Mouse (Mus musculus) heart, embryonic 12.5 days (tissue): Measurements from ENCODE around the gene Yju2. TPM values are rescaled to one million over a fixed set of nuclear protein-coding genes. Genes with fewer than 3 reads are reported as not detected.

Source experiments
- ATAC-seq: fragments of 200-750 bp; cut with Nextera tagmentation; 2 replicates; pipeline ENCODE4 v1.8.0; 2017; ENCODE audit warnings: moderate TSS enrichment, moderate library complexity; ENCODE audit not compliant: insufficient number of reproducible peaks, low FRiP score
- H3K27ac ChIP-seq: fragments of 300-500 bp; sonication (generic); 2 replicates; pipeline ENCODE4 v1.5.1; 2016; ENCODE audit warnings: mild to moderate bottlenecking, moderate library complexity; ENCODE audit not compliant: poor library complexity, severe bottlenecking
- H3K27me3 ChIP-seq: fragments of 300-500 bp; sonication (generic); replicated peaks from 2 replicates; pipeline ENCODE4 v1.6.1; 2016; ENCODE audit warnings: mild to moderate bottlenecking, moderate library complexity
- H3K36me3 ChIP-seq: fragments of 300-500 bp; sonication (generic); 2 replicates; pipeline ENCODE4 v1.6.1; 2016; ENCODE audit warnings: mild to moderate bottlenecking, moderate library complexity
- H3K4me1 ChIP-seq: fragments of 300-500 bp; sonication (generic); replicated peaks from 2 replicates; pipeline ENCODE4 v1.6.1; 2016; ENCODE audit warnings: mild to moderate bottlenecking
- H3K4me2 ChIP-seq: fragments of 300-500 bp; sonication (generic); 2 replicates; pipeline ENCODE4 v1.6.1; 2016; ENCODE audit warnings: mild to moderate bottlenecking, moderate library complexity
- H3K4me3 ChIP-seq: fragments of 300-500 bp; sonication (generic); 2 replicates; pipeline ENCODE4 v1.5.1; 2016; ENCODE audit warnings: mild to moderate bottlenecking
- H3K9ac ChIP-seq: fragments of 300-500 bp; sonication (generic); 2 replicates; pipeline ENCODE4 v1.6.1; 2016; ENCODE audit warnings: mild to moderate bottlenecking, moderate library complexity
- H3K9me3 ChIP-seq: fragments of 300-500 bp; sonication (generic); replicated peaks from 2 replicates; pipeline ENCODE4 v1.6.1; 2016; ENCODE audit warnings: mild to moderate bottlenecking, moderate library complexity
- WGBS: fragments of 180-500 bp; shearing (Covaris S2); methylation state at CpG from one replicate; pipeline ENCODE4 v1.1.7; 2016; 5-methylcytosine and 5-hydroxymethylcytosine counted together
- polyA plus RNA-seq: library from polyadenylated mRNA; unstranded; fragments of >200 nt; fragmentation: Nextera tagmentation; extraction: Ambion mirVana; gene quantifications from 2 replicates; pipeline ENCODE4 v1.2.1, GENCODE M21; 2016

The Yju2 gene
- polyA plus RNA-seq, 1 experiment from 2014 or later, result 17.5 TPM

GRCm38 (mm10) chr17:55961631-55962030 lies 2.7 kb downstream of the Yju2 start:
- H3K9ac ChIP-seq, result no peak overlapping the region
- peaks cover under 1% of the 10 kb centered on the region; the same call in 1 of the 2 replicates for H3K27me3 ChIP-seq
- ATAC-seq, result no peak
- H3K4me1 ChIP-seq, result peaks cover 23% of the 10 kb centered on the region
- no peak overlapping the region for H3K4me2 ChIP-seq
- no peak overlapping the region for H3K4me3 ChIP-seq
- peaks cover 45% of the 10 kb centered on the region for H3K36me3 ChIP-seq
- H3K9me3 ChIP-seq, result no peaks in the 10 kb centered on the region
- H3K27ac ChIP-seq, result no peak overlapping the region
- 92% methylated on average over 7 of the region's 7 CpGs for WGBS

- H3K27me3 ChIP-seq, result no peaks in the 10 kb centered on the region
- no peak overlapping the region for H3K4me2 ChIP-seq
- peaks cover 58% of the 10 kb centered on the region for H3K36me3 ChIP-seq
- no peak for ATAC-seq
- no peak overlapping the region for H3K4me3 ChIP-seq
- no peak overlapping the region for H3K9ac ChIP-seq
- H3K27ac ChIP-seq, result no peak overlapping the region
- WGBS, result 74% methylated on average over 14 of the region's 14 CpGs
- H3K4me1 ChIP-seq, result peaks cover 27% of the 10 kb centered on the region
- no peaks in the 10 kb centered on the region for H3K9me3 ChIP-seq
Measured at GRCm38 (mm10) chr17:55963171-55963570, 4.3 kb downstream of the Yju2 start.

- Histone ChIP-seq H3K4me3 (no peak overlapping the region), H3K4me1 (peaks cover 31% of the 10 kb centered on the region), H3K4me2 (no peak overlapping the region), H3K36me3 (peaks cover 58% of the 10 kb centered on the region), H3K9ac (no peak overlapping the region), H3K27me3 (no peaks in the 10 kb centered on the region), H3K27ac (no peak overlapping the region), H3K9me3 (no peaks in the 10 kb centered on the region)
- ATAC-seq, result no peak
- WGBS, result 92% methylated on average over 10 of the region's 10 CpGs
Measured at GRCm38 (mm10) chr17:55964496-55964895, 5.6 kb downstream of the Yju2 start.

GRCm38 (mm10) chr17:55964996-55965395 lies 6.1 kb downstream of the Yju2 start:
- H3K4me1 ChIP-seq, result peaks cover 30% of the 10 kb centered on the region
- no peak overlapping the region for H3K27ac ChIP-seq
- H3K36me3 ChIP-seq, result peaks cover 58% of the 10 kb centered on the region
- H3K9ac ChIP-seq, result no peak overlapping the region
- H3K4me2 ChIP-seq, result no peak overlapping the region
- H3K9me3 ChIP-seq, result no peaks in the 10 kb centered on the region
- H3K4me3 ChIP-seq, result no peak overlapping the region
- WGBS, result 80% methylated on average over 9 of the region's 9 CpGs
- H3K27me3 ChIP-seq, result no peaks in the 10 kb centered on the region
- ATAC-seq, result no peak

- 86% methylated on average over 4 of the region's 4 CpGs for WGBS
- no peak overlapping the region for H3K4me2 ChIP-seq
- peaks cover 44% of the 10 kb centered on the region for H3K36me3 ChIP-seq
Measured at GRCm38 (mm10) chr17:55967186-55967585, 8.3 kb downstream of the Yju2 start.

GRCm38 (mm10) chr17:55968210-55968609 lies 9.3 kb downstream of the Yju2 start:
- Histone ChIP-seq H3K27me3 (peaks cover 22% of the 10 kb centered on the region), H3K9me3 (no peaks in the 10 kb centered on the region), H3K4me2 (no peak overlapping the region), H3K4me1 (peaks cover 40% of the 10 kb centered on the region), H3K36me3 (peaks cover 41% of the 10 kb centered on the region), H3K9ac (peak overlapping the region; percentile 18; the same call in 1 of the 2 replicates), H3K27ac (no peak overlapping the region), H3K4me3 (no peak overlapping the region)
- 28% methylated on average over 7 of the region's 7 CpGs for WGBS
- no peak for ATAC-seq

More at GRCm38 (mm10) chr17:55967186-55967585, 8.3 kb downstream of the Yju2 start:
- no peak overlapping the region for H3K4me3 ChIP-seq
- H3K27ac ChIP-seq, result no peak overlapping the region
- H3K4me1 ChIP-seq, result peaks cover 43% of the 10 kb centered on the region
- no peaks in the 10 kb centered on the region for H3K9me3 ChIP-seq
- no peak for ATAC-seq
- peaks cover 12% of the 10 kb centered on the region for H3K27me3 ChIP-seq
- 0 out of 2 replicates have a peak overlapping the region, but pooled peaks have one; percentile 18 for H3K9ac ChIP-seq

GRCm38 (mm10) chr17:55969560-55969959 lies 10.7 kb downstream of the Yju2 start:
- Histone ChIP-seq H3K4me3 (no peak overlapping the region), H3K27me3 (peaks cover 30% of the 10 kb centered on the region), H3K4me1 (peaks cover 37% of the 10 kb centered on the region), H3K9ac (no peak overlapping the region), H3K4me2 (0 out of 2 replicates have a peak overlapping the region, but pooled peaks have one; percentile 5), H3K9me3 (no peaks in the 10 kb centered on the region), H3K27ac (no peak overlapping the region), H3K36me3 (peaks cover 32% of the 10 kb centered on the region)
- ATAC-seq, result no peak
- 35% methylated on average over 14 of the region's 14 CpGs for WGBS

GRCm38 (mm10) chr17:55969966-55970891 lies 11.3 kb downstream of the Yju2 start, which contains the start of gene Shd:
Shd (plus strand) TSS chr17:55970467.
- peak within 1 kb of the TSS; percentile 58 for H3K4me3 ChIP-seq
- H3K4me1 ChIP-seq, result peaks cover 37% of the 10 kb centered on the region
- peak; percentile 54; the same call in 1 of the 2 replicates for ATAC-seq
- peak within 1 kb of the TSS; percentile 76 for H3K9ac ChIP-seq
- 9% methylated on average over 54 of the region's 55 CpGs for WGBS
- H3K9me3 ChIP-seq, result no peaks in the 10 kb centered on the region
- H3K36me3 ChIP-seq, result peaks cover 25% of the 10 kb centered on the region
- H3K27me3 ChIP-seq, result peaks cover 30% of the 10 kb centered on the region
- no peak within 1 kb of the TSS for H3K27ac ChIP-seq
- H3K4me2 ChIP-seq, result peak within 1 kb of the TSS; percentile 96

GRCm38 (mm10) chr17:55971453-55971852 lies 12.6 kb downstream of the Yju2 start:
- Histone ChIP-seq H3K36me3 (peaks cover 15% of the 10 kb centered on the region), H3K4me1 (peaks cover 39% of the 10 kb centered on the region), H3K9me3 (no peaks in the 10 kb centered on the region), H3K9ac (peak overlapping the region; percentile 76), H3K4me2 (peak overlapping the region; percentile 96), H3K27ac (no peak overlapping the region), H3K4me3 (peak overlapping the region; percentile 58), H3K27me3 (peaks cover 30% of the 10 kb centered on the region)
- 28% methylated on average over 22 of the region's 22 CpGs for WGBS
- ATAC-seq, result no peak

- Histone ChIP-seq H3K9me3 (no peaks in the 10 kb centered on the region), H3K4me2 (peak overlapping the region; percentile 23; the same call in 1 of the 2 replicates), H3K4me1 (peaks cover 9% of the 10 kb centered on the region; the same call in 1 of the 2 replicates), H3K27me3 (peaks cover 23% of the 10 kb centered on the region), H3K4me3 (no peak overlapping the region), H3K9ac (no peak overlapping the region), H3K36me3 (no peaks in the 10 kb centered on the region), H3K27ac (no peak overlapping the region)
- 19% methylated on average over 13 of the region's 13 CpGs for WGBS
- peak; percentile 57 for ATAC-seq
Measured at GRCm38 (mm10) chr17:55976255-55976862, 17.5 kb downstream of the Yju2 start.

GRCm38 (mm10) chr17:55977301-55977700 lies 18.4 kb downstream of the Yju2 start:
- WGBS, result 52% methylated on average over 3 of the region's 3 CpGs
- peaks cover 16% of the 10 kb centered on the region for H3K27me3 ChIP-seq
- no peak overlapping the region for H3K9ac ChIP-seq
- no peak for ATAC-seq
- no peak overlapping the region for H3K4me2 ChIP-seq
- peaks cover 6% of the 10 kb centered on the region; the same call in 1 of the 2 replicates for H3K4me1 ChIP-seq
- H3K9me3 ChIP-seq, result no peaks in the 10 kb centered on the region
- H3K4me3 ChIP-seq, result no peak overlapping the region
- H3K36me3 ChIP-seq, result no peaks in the 10 kb centered on the region
- H3K27ac ChIP-seq, result no peak overlapping the region
